ENCODE assay signal across 11 mouse cellular contexts in genomic region chr6:113370194-113370929, GRCm38 (mm10).
"Had no signal": no experiment of that assay in that cellular context is flagged by ENCODE, and none has a peak within 500 bp of the region (broad histone marks: within the 10 kb centered on the region; RNA-seq: fewer than 3 reads in every experiment).

No protein-coding gene starts in this region.

- DNase-seq: left cerebral cortex, postnatal 4 days; lung, adult 18-20 months; right cerebral cortex, postnatal 14 days; thymus, postnatal 36 days had no signal

- H3K27me3 ChIP-seq: hindbrain, embryonic 13.5 days; limb, embryonic 13.5 days; midbrain, embryonic 12.5 days; neural tube, embryonic 13.5 days had no signal

- H3K4me3 ChIP-seq: hindbrain, embryonic 13.5 days; limb, embryonic 13.5 days; midbrain, embryonic 12.5 days; neural tube, embryonic 13.5 days had no signal

- H3K4me1 ChIP-seq: hindbrain, embryonic 13.5 days; limb, embryonic 13.5 days; midbrain, embryonic 12.5 days; neural tube, embryonic 13.5 days had no signal

- H3K9me3 ChIP-seq: hindbrain, embryonic 13.5 days; limb, embryonic 13.5 days; midbrain, embryonic 12.5 days; neural tube, embryonic 13.5 days had no signal

- H3K27ac ChIP-seq: hindbrain, embryonic 13.5 days; hindbrain, postnatal 0 days; limb, embryonic 13.5 days; liver, embryonic 14.5 days; midbrain, embryonic 12.5 days; neural tube, embryonic 13.5 days had no signal

- H3K9ac ChIP-seq: hindbrain, embryonic 13.5 days; limb, embryonic 13.5 days; liver, embryonic 14.5 days; midbrain, embryonic 12.5 days; neural tube, embryonic 13.5 days had no signal

- ATAC-seq: hindbrain, postnatal 0 days; midbrain, embryonic 16.5 days had no signal

- H3K4me2 ChIP-seq: hindbrain, embryonic 13.5 days; limb, embryonic 13.5 days; midbrain, embryonic 12.5 days; neural tube, embryonic 13.5 days had no signal
